Mouse (Mus musculus) kidney, postnatal 36 days (tissue): Measurements from ENCODE around the gene Pcgf2.
"Not testable (repeated sequence)": the region's sequence is repeated elsewhere in the genome, so short reads cannot be mapped to it uniquely, and the experiment has no call there.

Experiments
- DNase-seq, 2 experiments: peaks; one replicate each; pipeline ENCODE4 v3.0.0; 2021 to 2022; ENCODE audit warnings: mixed read lengths in 2 of 2

Pcgf2 gene

GRCm38 (mm10) chr11:97717369-97718280 is 17.3 kb upstream of the Pcgf2 start:
- no peak for DNase-seq

GRCm38 (mm10) chr11:97716021-97716420 is 15.7 kb upstream of the Pcgf2 start:
- DNase-seq = no peak

GRCm38 (mm10) chr11:97714784-97715760 is 14.8 kb upstream of the Pcgf2 start:
- DNase-seq = no peak

GRCm38 (mm10) chr11:97714356-97714755 is 14.1 kb upstream of the Pcgf2 start:
- no peak for DNase-seq

- DNase-seq = no peak
Measured at GRCm38 (mm10) chr11:97713896-97714295, 13.6 kb upstream of the Pcgf2 start.

- no peak for DNase-seq
Measured at GRCm38 (mm10) chr11:97712286-97712685, 12.0 kb upstream of the Pcgf2 start.

GRCm38 (mm10) chr11:97711200-97711900 is 11.1 kb upstream of the Pcgf2 start:
- DNase-seq = peak in 1 of 2 experiments; percentile 50

GRCm38 (mm10) chr11:97710067-97710466 is 9.8 kb upstream of the Pcgf2 start:
- DNase-seq = not testable (repeated sequence)

GRCm38 (mm10) chr11:97703039-97703826 is 2.9 kb upstream of the Pcgf2 start, which contains the start of gene Psmb3:
Gene Psmb3, plus strand, starts transcription at chr11:97703399.
- DNase-seq = peak; percentile 99 to 100

- DNase-seq = peak; percentile 87 to 90
Measured at GRCm38 (mm10) chr11:97702393-97702745, 2.1 kb upstream of the Pcgf2 start.

GRCm38 (mm10) chr11:97701581-97702392 is 1.5 kb upstream of the Pcgf2 start:
- DNase-seq = no peak

- peak; percentile 22 to 47 for DNase-seq
Measured at GRCm38 (mm10) chr11:97700746-97701580, 666 bp upstream of the Pcgf2 start.

GRCm38 (mm10) chr11:97699626-97700002 is 683 bp downstream of the Pcgf2 start:
- peak; percentile 95 to 97 for DNase-seq

GRCm38 (mm10) chr11:97698741-97699611 is 1.3 kb downstream of the Pcgf2 start:
- DNase-seq = peak; percentile 79 to 93

- no peak for DNase-seq
Measured at GRCm38 (mm10) chr11:97697891-97698529, 2.3 kb downstream of the Pcgf2 start.

- DNase-seq = no peak
Measured at GRCm38 (mm10) chr11:97697199-97697890, 3.0 kb downstream of the Pcgf2 start.

GRCm38 (mm10) chr11:97696669-97697068 is 3.6 kb downstream of the Pcgf2 start:
- DNase-seq = no peak
